Mouse (Mus musculus): ENCODE results near the gene Gstp3. TPM values are rescaled to one million over a fixed set of nuclear protein-coding genes. Genes with fewer than 3 reads are reported as not detected.

Gstp3 gene
- polyA plus RNA-seq, 1 experiment from 2014 or later = 0.49 TPM

- ATAC-seq (ENCODE audit: low FRiP score, low TSS enrichment) = no peak
- Histone ChIP-seq H3K9ac (replicated peaks; ENCODE audit: low read length) (no peak overlapping the region), H3K4me3 (ENCODE audit: low read length) (no peak overlapping the region), H3K36me3 (ENCODE audit: insufficient read depth, low read length) (no peaks in the 10 kb centered on the region), H3K27me3 (ENCODE audit: insufficient read depth, low read length) (no peaks in the 10 kb centered on the region), H3K9me3 (ENCODE audit: low read length) (no peaks in the 10 kb centered on the region), H3K4me2 (replicated peaks; ENCODE audit: low read depth, low read length) (no peak overlapping the region), H3K27ac (ENCODE audit: low read length) (no peak overlapping the region), H3K4me1 (ENCODE audit: insufficient read depth, low read length) (peaks cover 12% of the 10 kb centered on the region; the same call in 1 of the 2 replicates)
- 49% methylated on average over 3 of the region's 3 CpGs for WGBS
These were observed 33.4 kb upstream of the Gstp3 start for GRCm38 (mm10) chr19:4092750-4093149.

GRCm38 (mm10) chr19:4091383-4091782 is 32.0 kb upstream of the Gstp3 start:
- Histone ChIP-seq H3K9ac (replicated peaks; ENCODE audit: low read length) (no peak overlapping the region), H3K4me2 (replicated peaks; ENCODE audit: low read depth, low read length) (no peak overlapping the region), H3K36me3 (ENCODE audit: insufficient read depth, low read length) (no peaks in the 10 kb centered on the region), H3K27ac (ENCODE audit: low read length) (no peak overlapping the region), H3K4me1 (ENCODE audit: insufficient read depth, low read length) (peaks cover 6% of the 10 kb centered on the region; the same call in 1 of the 2 replicates), H3K27me3 (ENCODE audit: insufficient read depth, low read length) (no peaks in the 10 kb centered on the region), H3K4me3 (ENCODE audit: low read length) (no peak overlapping the region), H3K9me3 (ENCODE audit: low read length) (no peaks in the 10 kb centered on the region)
- WGBS = 71% methylated on average over 2 of the region's 2 CpGs
- no peak for ATAC-seq (ENCODE audit: low FRiP score, low TSS enrichment)

GRCm38 (mm10) chr19:4090446-4090845 is 31.1 kb upstream of the Gstp3 start:
- Histone ChIP-seq H3K4me1 (ENCODE audit: insufficient read depth, low read length) (no peaks in the 10 kb centered on the region), H3K36me3 (ENCODE audit: insufficient read depth, low read length) (no peaks in the 10 kb centered on the region), H3K27ac (ENCODE audit: low read length) (no peak overlapping the region), H3K4me3 (ENCODE audit: low read length) (no peak overlapping the region), H3K4me2 (replicated peaks; ENCODE audit: low read depth, low read length) (no peak overlapping the region), H3K9ac (replicated peaks; ENCODE audit: low read length) (no peak overlapping the region), H3K9me3 (ENCODE audit: low read length) (no peaks in the 10 kb centered on the region), H3K27me3 (ENCODE audit: insufficient read depth, low read length) (no peaks in the 10 kb centered on the region)
- no peak for ATAC-seq (ENCODE audit: low FRiP score, low TSS enrichment)
- 92% methylated on average over 3 of the region's 3 CpGs for WGBS

- Histone ChIP-seq H3K9me3 (ENCODE audit: low read length) (no peaks in the 10 kb centered on the region), H3K9ac (replicated peaks; ENCODE audit: low read length) (no peak overlapping the region), H3K4me1 (ENCODE audit: insufficient read depth, low read length) (no peaks in the 10 kb centered on the region), H3K4me3 (ENCODE audit: low read length) (no peak overlapping the region), H3K4me2 (replicated peaks; ENCODE audit: low read depth, low read length) (no peak overlapping the region), H3K27ac (ENCODE audit: low read length) (no peak overlapping the region), H3K36me3 (ENCODE audit: insufficient read depth, low read length) (no peaks in the 10 kb centered on the region), H3K27me3 (ENCODE audit: insufficient read depth, low read length) (no peaks in the 10 kb centered on the region)
- 84% methylated on average over 6 of the region's 6 CpGs for WGBS
- no peak for ATAC-seq (ENCODE audit: low FRiP score, low TSS enrichment)
These were observed 29.8 kb upstream of the Gstp3 start for GRCm38 (mm10) chr19:4089128-4089527.

GRCm38 (mm10) chr19:4088146-4088545 is 28.8 kb upstream of the Gstp3 start:
- H3K36me3 ChIP-seq (ENCODE audit: insufficient read depth, low read length) = no peaks in the 10 kb centered on the region
- no peaks in the 10 kb centered on the region for H3K27me3 ChIP-seq (ENCODE audit: insufficient read depth, low read length)
- H3K27ac ChIP-seq (ENCODE audit: low read length) = no peak overlapping the region
- no peak overlapping the region for H3K4me3 ChIP-seq (ENCODE audit: low read length)
- ATAC-seq (ENCODE audit: low FRiP score, low TSS enrichment) = no peak
- WGBS = 53% methylated on average over 5 of the region's 5 CpGs
- H3K9ac ChIP-seq (replicated peaks; ENCODE audit: low read length) = no peak overlapping the region
- no peaks in the 10 kb centered on the region for H3K4me1 ChIP-seq (ENCODE audit: insufficient read depth, low read length)
- no peaks in the 10 kb centered on the region for H3K9me3 ChIP-seq (ENCODE audit: low read length)
- H3K4me2 ChIP-seq (replicated peaks; ENCODE audit: low read depth, low read length) = no peak overlapping the region

- Histone ChIP-seq H3K4me1 (ENCODE audit: insufficient read depth, low read length) (no peaks in the 10 kb centered on the region), H3K9me3 (ENCODE audit: low read length) (no peaks in the 10 kb centered on the region), H3K27me3 (ENCODE audit: insufficient read depth, low read length) (no peaks in the 10 kb centered on the region), H3K4me2 (replicated peaks; ENCODE audit: low read depth, low read length) (no peak overlapping the region), H3K27ac (ENCODE audit: low read length) (no peak overlapping the region), H3K9ac (replicated peaks; ENCODE audit: low read length) (no peak overlapping the region), H3K4me3 (ENCODE audit: low read length) (no peak overlapping the region), H3K36me3 (ENCODE audit: insufficient read depth, low read length) (no peaks in the 10 kb centered on the region)
- ATAC-seq (ENCODE audit: low FRiP score, low TSS enrichment) = no peak
- WGBS = 78% methylated on average over 5 of the region's 5 CpGs
These were observed 27.7 kb upstream of the Gstp3 start for GRCm38 (mm10) chr19:4087090-4087489.

- H3K9me3 ChIP-seq (ENCODE audit: low read length) = no peaks in the 10 kb centered on the region
- no peak overlapping the region for H3K9ac ChIP-seq (replicated peaks; ENCODE audit: low read length)
- no peak overlapping the region for H3K4me2 ChIP-seq (replicated peaks; ENCODE audit: low read depth, low read length)
- no peaks in the 10 kb centered on the region for H3K36me3 ChIP-seq (ENCODE audit: insufficient read depth, low read length)
- ATAC-seq (ENCODE audit: low FRiP score, low TSS enrichment) = no peak
- H3K27ac ChIP-seq (ENCODE audit: low read length) = no peak overlapping the region
- H3K4me1 ChIP-seq (ENCODE audit: insufficient read depth, low read length) = no peaks in the 10 kb centered on the region
- WGBS = 91% methylated on average over 15 of the region's 15 CpGs
- H3K4me3 ChIP-seq (ENCODE audit: low read length) = no peak overlapping the region
- H3K27me3 ChIP-seq (ENCODE audit: insufficient read depth, low read length) = no peaks in the 10 kb centered on the region
These were observed 26.8 kb upstream of the Gstp3 start for GRCm38 (mm10) chr19:4086156-4086555.

- no peak for ATAC-seq (ENCODE audit: low FRiP score, low TSS enrichment)
- Histone ChIP-seq H3K4me3 (ENCODE audit: low read length) (no peak overlapping the region), H3K36me3 (ENCODE audit: insufficient read depth, low read length) (no peaks in the 10 kb centered on the region), H3K27me3 (ENCODE audit: insufficient read depth, low read length) (no peaks in the 10 kb centered on the region), H3K9me3 (ENCODE audit: low read length) (no peaks in the 10 kb centered on the region), H3K4me2 (replicated peaks; ENCODE audit: low read depth, low read length) (no peak overlapping the region), H3K27ac (ENCODE audit: low read length) (no peak overlapping the region), H3K9ac (replicated peaks; ENCODE audit: low read length) (no peak overlapping the region), H3K4me1 (ENCODE audit: insufficient read depth, low read length) (no peaks in the 10 kb centered on the region)
- WGBS = 85% methylated on average over 1 of the region's 1 CpGs
These were observed 25.6 kb upstream of the Gstp3 start for GRCm38 (mm10) chr19:4084984-4085383.

GRCm38 (mm10) chr19:4083826-4084225 is 24.5 kb upstream of the Gstp3 start:
- Histone ChIP-seq H3K27ac (ENCODE audit: low read length) (no peak overlapping the region), H3K27me3 (ENCODE audit: insufficient read depth, low read length) (no peaks in the 10 kb centered on the region), H3K36me3 (ENCODE audit: insufficient read depth, low read length) (no peaks in the 10 kb centered on the region), H3K4me2 (replicated peaks; ENCODE audit: low read depth, low read length) (no peak overlapping the region), H3K9ac (replicated peaks; ENCODE audit: low read length) (no peak overlapping the region; the same call in 1 of the 2 replicates), H3K4me3 (ENCODE audit: low read length) (no peak overlapping the region), H3K4me1 (ENCODE audit: insufficient read depth, low read length) (no peaks in the 10 kb centered on the region), H3K9me3 (ENCODE audit: low read length) (no peaks in the 10 kb centered on the region)
- ATAC-seq (ENCODE audit: low FRiP score, low TSS enrichment) = no peak
- WGBS = 27% methylated on average over 8 of the region's 8 CpGs

- no peaks in the 10 kb centered on the region for H3K9me3 ChIP-seq (ENCODE audit: low read length)
- no peak overlapping the region for H3K27ac ChIP-seq (ENCODE audit: low read length)
- H3K9ac ChIP-seq (replicated peaks; ENCODE audit: low read length) = no peak overlapping the region; the same call in 1 of the 2 replicates
- H3K27me3 ChIP-seq (ENCODE audit: insufficient read depth, low read length) = no peaks in the 10 kb centered on the region
- WGBS = 89% methylated on average over 7 of the region's 7 CpGs
- H3K4me3 ChIP-seq (ENCODE audit: low read length) = no peak overlapping the region
- H3K4me2 ChIP-seq (replicated peaks; ENCODE audit: low read depth, low read length) = no peak overlapping the region
- H3K4me1 ChIP-seq (ENCODE audit: insufficient read depth, low read length) = no peaks in the 10 kb centered on the region
- ATAC-seq (ENCODE audit: low FRiP score, low TSS enrichment) = no peak
- no peaks in the 10 kb centered on the region for H3K36me3 ChIP-seq (ENCODE audit: insufficient read depth, low read length)
These were observed 23.9 kb upstream of the Gstp3 start for GRCm38 (mm10) chr19:4083316-4083715.

Data from kidney, embryonic 16.5 days (tissue).